Mouse (Mus musculus) forebrain, embryonic 14.5 days (tissue): ENCODE results near the gene Rnf8. TPM values are rescaled to one million over a fixed set of nuclear protein-coding genes. Genes with fewer than 3 reads are reported as not detected.

ENCODE experiments used
- ATAC-seq: fragments of 200-750 bp; cut with Nextera tagmentation; 2 replicates; pipeline ENCODE4 v1.8.0; 2017; ENCODE audit warnings: mild to moderate bottlenecking, moderate library complexity
- DNase-seq: peaks from one replicate; pipeline ENCODE4 v3.0.0-alpha.2; 2015; ENCODE audit warnings: low spot score
- H3K27ac ChIP-seq: fragments of 300-500 bp; sonication (generic); 2 replicates; pipeline ENCODE4 v1.5.1; 2014; ENCODE audit warnings: low read depth, mild to moderate bottlenecking, control low read depth, low read length, moderate library complexity
- H3K27me3 ChIP-seq: fragments of 300-500 bp; sonication (generic); replicated peaks from 2 replicates; pipeline ENCODE4 v1.6.1; 2014; ENCODE audit warnings: low read length, control low read depth, mixed read lengths; ENCODE audit not compliant: control insufficient read depth, insufficient read depth
- H3K36me3 ChIP-seq: fragments of 300-500 bp; sonication (generic); 2 replicates; pipeline ENCODE4 v1.6.1; 2014; ENCODE audit warnings: low read length, control low read depth; ENCODE audit not compliant: control insufficient read depth, insufficient read depth
- H3K4me1 ChIP-seq: fragments of 300-500 bp; sonication (generic); 2 replicates; pipeline ENCODE4 v1.6.1; 2014; ENCODE audit warnings: antibody characterized with exemption, low read length, control low read depth; ENCODE audit not compliant: control insufficient read depth, insufficient read depth
- H3K4me2 ChIP-seq: fragments of 300-500 bp; sonication (generic); 2 replicates; pipeline ENCODE4 v1.6.1; 2014; ENCODE audit warnings: mild to moderate bottlenecking, control low read depth, low read length
- H3K4me3 ChIP-seq: fragments of 300-500 bp; sonication (generic); 2 replicates; pipeline ENCODE4 v1.5.1; 2014; ENCODE audit warnings: low read depth, low read length, control low read depth
- H3K9ac ChIP-seq: fragments of 300-500 bp; sonication (generic); 2 replicates; pipeline ENCODE4 v1.6.1; 2014; ENCODE audit warnings: mild to moderate bottlenecking, low read length, control low read depth, moderate library complexity
- H3K9me3 ChIP-seq: fragments of 300-500 bp; sonication (generic); replicated peaks from 2 replicates; pipeline ENCODE4 v1.6.1; 2016; ENCODE audit warnings: low read length, control low read depth, mixed read lengths; ENCODE audit not compliant: control insufficient read depth
- WGBS: fragments of 180-500 bp; shearing (Covaris S2); extraction: QIAGEN DNeasy Blood & Tissue Kit; methylation state at CpG from one replicate; pipeline ENCODE4 v1.1.7; 2014; 5-methylcytosine and 5-hydroxymethylcytosine counted together
- microRNA-seq: library from miRNA; unstranded; fragments of <30 nt; microRNA quantifications from one replicate; pipeline ENCODE4, GENCODE M21; 2016
- polyA plus RNA-seq: library from polyadenylated mRNA; unstranded; fragments of >200 nt; fragmentation: Nextera tagmentation; extraction: Ambion mirVana; gene quantifications from 2 replicates; pipeline ENCODE4 v1.2.1, GENCODE M21; 2014

Gene Rnf8
- polyA plus RNA-seq, 1 experiment from 2014 or later = 89.7 TPM

- no peaks in the 10 kb centered on the region for H3K4me1 ChIP-seq
- ATAC-seq (no peak), DNase-seq (no peak)
- H3K27me3 ChIP-seq = no peaks in the 10 kb centered on the region
- no peak overlapping the region for H3K9ac ChIP-seq
- H3K4me3 ChIP-seq = no peak overlapping the region
- H3K36me3 ChIP-seq = peaks cover 81% of the 10 kb centered on the region
- WGBS = 77% methylated on average over 4 of the region's 4 CpGs
- no peak overlapping the region for H3K27ac ChIP-seq
- H3K9me3 ChIP-seq = no peaks in the 10 kb centered on the region
- no peak overlapping the region for H3K4me2 ChIP-seq
Measured at GRCm38 (mm10) chr17:29694516-29694915, 79.9 kb downstream of the Rnf8 start.

Small RNA genes within 50 kb of the gene (microRNA-seq; reads per million reads assigned to microRNA genes)
- gene Mir7667 = not detected

Other genes starting within 250 kb of the Rnf8 start
- 11.4 and 15.7 TPM in 2 replicates for gene Pim1, start 124.0 kb upstream of the Rnf8 start, polyA plus RNA-seq
- gene Gm17657, start 65.2 kb upstream of the Rnf8 start, polyA plus RNA-seq = not detected in 2 replicates
- 18.4 and 21.3 TPM in 2 replicates for gene Tbc1d22b, start 65.0 kb upstream of the Rnf8 start, polyA plus RNA-seq
- gene Tmem217, start 62.4 kb upstream of the Rnf8 start, polyA plus RNA-seq = 0.25 TPM in 1 of 2 replicates, not detected in the other
- gene Gm28043, start 86 bp downstream of the Rnf8 start, polyA plus RNA-seq = 1.9 and 2.4 TPM in 2 replicates
- gene Cmtr1, start 45.8 kb downstream of the Rnf8 start, polyA plus RNA-seq = 116 and 138 TPM in 2 replicates
- 12.8 and 14.0 TPM in 2 replicates for gene Ccdc167, start 102.3 kb downstream of the Rnf8 start, polyA plus RNA-seq